Mouse (Mus musculus): ENCODE data around the gene Bfsp1. TPM values are rescaled to one million over a fixed set of nuclear protein-coding genes. Genes with fewer than 3 reads are reported as not detected.
A peak's percentile ranks its signal among the peaks of the same experiment; 100 is the strongest.

Gene Bfsp1
- total and polyA plus RNA-seq, 3 experiments = 2.7 to 3.4 TPM; not detected in 1

- Histone ChIP-seq H3K9ac (ENCODE audit: control insufficient read depth, low read depth, low read length, poor library complexity, severe bottlenecking) (no peak overlapping the region), H3K27ac (ENCODE audit: control insufficient read depth, low read depth, low read length) (no peak overlapping the region), H3K4me1 (ENCODE audit: control insufficient read depth in 1 of 2, insufficient read depth in 2 of 2, low read length in 2 of 2) (peaks cover 0 to 5% of the 10 kb centered on the region in 2 experiments; a peak in 2 of 4 replicates), H3K36me3 (ENCODE audit: control insufficient read depth in 1 of 2, insufficient read depth in 2 of 2, low read length in 2 of 2) (peaks cover 0 to 10% of the 10 kb centered on the region in 2 experiments; a peak in 2 of 4 replicates), H3K4me3 (ENCODE audit: control insufficient read depth in 1 of 2, insufficient read depth in 1 of 2, low read depth in 2 of 2, low read length in 2 of 2) (no peak overlapping the region), H3K9me3 (replicated peaks; ENCODE audit: insufficient read depth, low read length) (no peaks in the 10 kb centered on the region), H3K79me2 (ENCODE audit: control insufficient read depth, insufficient read depth, low read length, poor library complexity) (no peaks in the 10 kb centered on the region), H3K27me3 (ENCODE audit: control insufficient read depth in 1 of 2, insufficient read depth in 2 of 2, low read length in 2 of 2) (no peaks in the 10 kb centered on the region)
- TF ChIP-seq ZC3H11A (IDR thresholded peaks at IDR 0.05; ENCODE audit: low read depth, low read length) (no peak), POLR2AphosphoS2 (IDR thresholded peaks at IDR 0.05; ENCODE audit: low read length) (no peak), TAL1 (IDR thresholded peaks at IDR 0.05; ENCODE audit: low read length) (no peak), ZMIZ1 (IDR thresholded peaks at IDR 0.05; ENCODE audit: low read depth, low read length) (no peak), SIN3A (IDR thresholded peaks at IDR 0.05; ENCODE audit: low read length) (no peak), E2F4 (IDR thresholded peaks at IDR 0.05; ENCODE audit: borderline replicate concordance, low read depth, low read length) (no peak), TBP (IDR thresholded peaks at IDR 0.05; ENCODE audit: low read depth, low read length) (no peak)
- peak; percentile 36 for DNase-seq (ENCODE audit: low read depth, low spot score)
These were observed 16.2 kb downstream of the Bfsp1 start for GRCm38 (mm10) chr2:143846799-143847198.

- no peaks in the 10 kb centered on the region for H3K9me3 ChIP-seq (replicated peaks; ENCODE audit: insufficient read depth, low read length)
- no peak overlapping the region for H3K9ac ChIP-seq (ENCODE audit: control insufficient read depth, low read depth, low read length, poor library complexity, severe bottlenecking)
- no peak for TF ChIP-seq MXI1 (IDR thresholded peaks at IDR 0.05; ENCODE audit: low read depth, low read length)
- TF ChIP-seq NELFE (IDR thresholded peaks at IDR 0.05; ENCODE audit: low read depth, low read length) = no peak
- TF ChIP-seq CTCF (IDR thresholded peaks at IDR 0.05 in 2 of 3, conservative IDR thresholded peaks at IDR 0.05 in 1 of 3; ENCODE audit: control insufficient read depth in 1 of 3, insufficient read depth in 1 of 3, low read depth in 2 of 3, low read length in 3 of 3, poor library complexity in 1 of 3, severe bottlenecking in 1 of 3) = no peak
- no peak for TF ChIP-seq ZC3H11A (IDR thresholded peaks at IDR 0.05; ENCODE audit: low read depth, low read length)
- no peak for TF ChIP-seq BHLHE40 (IDR thresholded peaks at IDR 0.05; ENCODE audit: borderline replicate concordance, low read depth, low read length)
- no peak for TF ChIP-seq MEF2A (IDR thresholded peaks at IDR 0.05; ENCODE audit: extremely low read depth, insufficient replicate concordance, low read depth, low read length, poor library complexity, severe bottlenecking)
- no peak for TF ChIP-seq MAFK (IDR thresholded peaks at IDR 0.05; ENCODE audit: borderline replicate concordance, low read depth, low read length)
- TF ChIP-seq JUND (IDR thresholded peaks at IDR 0.05; ENCODE audit: low read depth, low read length) = no peak
- no peak for TF ChIP-seq UBTF (IDR thresholded peaks at IDR 0.05; ENCODE audit: borderline replicate concordance, insufficient read depth, low read depth, low read length)
- TF ChIP-seq USF2 (IDR thresholded peaks at IDR 0.05; ENCODE audit: borderline replicate concordance in 1 of 2, insufficient read depth in 1 of 2, low read depth in 1 of 2, low read length in 2 of 2) = no peak
- no peak for TF ChIP-seq GABPA (IDR thresholded peaks at IDR 0.05; ENCODE audit: low read depth, low read length)
- no peaks in the 10 kb centered on the region for H3K79me2 ChIP-seq (ENCODE audit: control insufficient read depth, insufficient read depth, low read length, poor library complexity)
- DNase-seq (ENCODE audit: low read depth, low spot score) = no peak
- peaks cover 0 to 10% of the 10 kb centered on the region in 2 experiments; a peak in 2 of 4 replicates for H3K36me3 ChIP-seq (ENCODE audit: control insufficient read depth in 1 of 2, insufficient read depth in 2 of 2, low read length in 2 of 2)
- no peak overlapping the region for H3K27ac ChIP-seq (ENCODE audit: control insufficient read depth, low read depth, low read length)
- H3K27me3 ChIP-seq (ENCODE audit: control insufficient read depth in 1 of 2, insufficient read depth in 2 of 2, low read length in 2 of 2) = no peaks in the 10 kb centered on the region
- H3K4me1 ChIP-seq (ENCODE audit: control insufficient read depth in 1 of 2, insufficient read depth in 2 of 2, low read length in 2 of 2) = peaks cover 0 to 5% of the 10 kb centered on the region in 2 experiments; a peak in 2 of 4 replicates
- H3K4me3 ChIP-seq (ENCODE audit: control insufficient read depth in 1 of 2, insufficient read depth in 1 of 2, low read depth in 2 of 2, low read length in 2 of 2) = no peak overlapping the region
These were observed 18.2 kb downstream of the Bfsp1 start for GRCm38 (mm10) chr2:143844779-143845178.
